Mouse (Mus musculus) limb, embryonic 11.5 days (tissue): ENCODE results near the gene Trpc7. TPM values are rescaled to one million over a fixed set of nuclear protein-coding genes. Genes with fewer than 3 reads are reported as not detected.

Source experiments
- ATAC-seq: fragments of 200-750 bp; cut with Nextera tagmentation; 2 replicates; pipeline ENCODE4 v1.8.0; 2017; ENCODE audit warnings: low read depth; ENCODE audit not compliant: insufficient number of reproducible peaks, low FRiP score, low TSS enrichment
- DNase-seq: peaks from one replicate; pipeline ENCODE4 v3.0.0-alpha.2; 2015; ENCODE audit warnings: low spot score
- H3K27ac ChIP-seq: fragments of 300-500 bp; sonication (generic); replicated peaks from 2 replicates; pipeline ENCODE4 v1.5.1; 2014; ENCODE audit warnings: low read depth, mild to moderate bottlenecking, low read length
- H3K27me3 ChIP-seq: fragments of 300-500 bp; sonication (generic); 2 replicates; pipeline ENCODE4 v1.6.1; 2014; ENCODE audit warnings: mild to moderate bottlenecking, low read length, mixed read lengths; ENCODE audit not compliant: control insufficient read depth, insufficient read depth
- H3K36me3 ChIP-seq: fragments of 300-500 bp; sonication (generic); 2 replicates; pipeline ENCODE4 v1.6.1; 2014; ENCODE audit warnings: mild to moderate bottlenecking, low read length, moderate library complexity, mixed read lengths; ENCODE audit not compliant: control insufficient read depth, insufficient read depth
- H3K4me1 ChIP-seq: fragments of 300-500 bp; sonication (generic); 2 replicates; pipeline ENCODE4 v1.6.1; 2014; ENCODE audit warnings: low read length, mixed read lengths; ENCODE audit not compliant: control insufficient read depth, insufficient read depth
- H3K4me2 ChIP-seq: fragments of 300-500 bp; sonication (generic); 2 replicates; pipeline ENCODE4 v1.6.1; 2014; ENCODE audit warnings: low read depth, mild to moderate bottlenecking, moderate library complexity; ENCODE audit not compliant: severe bottlenecking
- H3K4me3 ChIP-seq: fragments of 300-500 bp; sonication (generic); 2 replicates; pipeline ENCODE4 v1.5.1; 2014; ENCODE audit warnings: low read depth, low read length
- H3K9ac ChIP-seq: fragments of 300-500 bp; sonication (generic); 2 replicates; pipeline ENCODE4 v1.6.1; 2014; ENCODE audit warnings: mild to moderate bottlenecking, low read length
- H3K9me3 ChIP-seq: fragments of 300-500 bp; sonication (generic); 2 replicates; pipeline ENCODE4 v1.6.1; 2016; ENCODE audit warnings: low read length; ENCODE audit not compliant: control insufficient read depth
- WGBS: fragments of 180-500 bp; shearing (Covaris S2); extraction: QIAGEN DNeasy Blood & Tissue Kit; methylation state at CpG from one replicate; pipeline ENCODE4 v1.1.7; 2014; 5-methylcytosine and 5-hydroxymethylcytosine counted together
- polyA plus RNA-seq: library from polyadenylated mRNA; unstranded; fragments of >200 nt; fragmentation: Nextera tagmentation; extraction: Ambion mirVana; gene quantifications from 2 replicates; pipeline ENCODE4 v1.2.1, GENCODE M21; 2014

Gene Trpc7
- polyA plus RNA-seq, 1 experiment from 2014 or later, result 0.04 TPM

- no peak overlapping the region for H3K9ac ChIP-seq
- H3K36me3 ChIP-seq, result peaks cover 13% of the 10 kb centered on the region; the same call in 1 of the 2 replicates
- H3K27me3 ChIP-seq, result no peaks in the 10 kb centered on the region
- H3K27ac ChIP-seq, result no peak overlapping the region
- no peak overlapping the region for H3K4me3 ChIP-seq
- no peak for DNase-seq
- ATAC-seq, result no peak
- no peak overlapping the region for H3K4me2 ChIP-seq
- no peaks in the 10 kb centered on the region for H3K4me1 ChIP-seq
- 95% methylated on average over 5 of the region's 5 CpGs for WGBS
- no peaks in the 10 kb centered on the region for H3K9me3 ChIP-seq
Observed at GRCm38 (mm10) chr13:56739556-56739955, 156.2 kb downstream of the Trpc7 start.

GRCm38 (mm10) chr13:56735212-56735875 is 160.4 kb downstream of the Trpc7 start:
- Histone ChIP-seq H3K36me3 (peaks cover 19% of the 10 kb centered on the region; the same call in 1 of the 2 replicates), H3K9me3 (no peaks in the 10 kb centered on the region)
- no peak for DNase-seq

GRCm38 (mm10) chr13:56734617-56735016 is 161.2 kb downstream of the Trpc7 start:
- ATAC-seq, result no peak
- Histone ChIP-seq H3K36me3 (peaks cover 19% of the 10 kb centered on the region; the same call in 1 of the 2 replicates), H3K9ac (no peak overlapping the region), H3K4me2 (no peak overlapping the region), H3K9me3 (no peaks in the 10 kb centered on the region), H3K4me1 (no peaks in the 10 kb centered on the region), H3K27me3 (no peaks in the 10 kb centered on the region), H3K27ac (no peak overlapping the region), H3K4me3 (no peak overlapping the region)
- 90% methylated on average over 4 of the region's 4 CpGs for WGBS
- no peak for DNase-seq

More at GRCm38 (mm10) chr13:56735212-56735875, 160.4 kb downstream of the Trpc7 start:
- H3K4me2 ChIP-seq, result no peak overlapping the region
- WGBS, result 69% methylated on average over 6 of the region's 6 CpGs
- no peak for ATAC-seq
- no peak overlapping the region for H3K27ac ChIP-seq
- H3K9ac ChIP-seq, result no peak overlapping the region
- no peak overlapping the region for H3K4me3 ChIP-seq
- no peaks in the 10 kb centered on the region for H3K4me1 ChIP-seq
- no peaks in the 10 kb centered on the region for H3K27me3 ChIP-seq

GRCm38 (mm10) chr13:56729046-56729445 is 166.7 kb downstream of the Trpc7 start:
- Histone ChIP-seq H3K36me3 (peaks cover 28% of the 10 kb centered on the region), H3K27ac (no peak overlapping the region)
- 93% methylated on average over 7 of the region's 7 CpGs for WGBS

GRCm38 (mm10) chr13:56726551-56726950 is 169.2 kb downstream of the Trpc7 start:
- H3K27ac ChIP-seq, result no peak overlapping the region
- no peak for ATAC-seq
- H3K36me3 ChIP-seq, result peaks cover 25% of the 10 kb centered on the region
- no peak overlapping the region for H3K4me2 ChIP-seq
- no peak overlapping the region for H3K4me3 ChIP-seq
- 92% methylated on average over 4 of the region's 4 CpGs for WGBS
- no peaks in the 10 kb centered on the region for H3K27me3 ChIP-seq
- no peaks in the 10 kb centered on the region for H3K9me3 ChIP-seq
- H3K9ac ChIP-seq, result no peak overlapping the region
- H3K4me1 ChIP-seq, result no peaks in the 10 kb centered on the region
- no peak for DNase-seq

More at GRCm38 (mm10) chr13:56729046-56729445, 166.7 kb downstream of the Trpc7 start:
- Histone ChIP-seq H3K4me1 (no peaks in the 10 kb centered on the region), H3K9ac (no peak overlapping the region), H3K4me2 (no peak overlapping the region), H3K9me3 (no peaks in the 10 kb centered on the region), H3K27me3 (no peaks in the 10 kb centered on the region), H3K4me3 (no peak overlapping the region)
- ATAC-seq, result no peak
- no peak for DNase-seq

Other genes with a start within 250 kb of the Trpc7 start
- 67.3 and 71.1 TPM in 2 replicates for gene Smad5, start 193.0 kb downstream of the Trpc7 start, polyA plus RNA-seq
- not detected in 2 replicates for gene Gm45623, start 142.2 kb downstream of the Trpc7 start, polyA plus RNA-seq